Comparison of ENCODE assay signal across 8 mouse cellular contexts in the genomic region with DNA sequence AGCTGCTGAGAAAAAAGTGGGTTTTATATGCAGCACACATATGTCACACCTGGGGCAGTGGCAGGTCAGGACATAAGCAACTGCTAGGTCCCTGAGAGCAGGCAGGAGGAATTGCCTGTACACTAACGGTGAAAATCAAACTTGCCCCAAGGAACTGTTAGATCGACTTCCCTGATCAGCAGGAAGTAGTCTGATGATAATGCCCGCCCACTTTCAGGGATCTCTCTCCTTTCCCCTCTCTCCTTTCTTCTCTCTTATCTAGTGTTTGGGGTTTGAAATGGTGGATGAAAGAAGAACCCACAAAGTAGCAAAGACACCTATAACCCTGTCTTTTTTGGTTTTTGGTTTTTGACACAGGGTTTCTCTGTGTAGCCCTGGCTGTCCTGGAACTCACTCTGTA. TPM values are rescaled to one million over a fixed set of nuclear protein-coding genes. Genes with fewer than 3 reads are reported as not detected.
DNase-seq lines count a peak whose midpoint lies in the region; ATAC-seq and TF ChIP-seq lines count a peak whose summit lies in the region.

No protein-coding gene starts in this region.

- no peak for TF ChIP-seq POLR2A in heart, adult 2 months (IDR thresholded peaks at IDR 0.05; ENCODE audit: insufficient read depth, low read depth, low read length)
- no peak for TF ChIP-seq POLR2A in thymus, adult 2 months (IDR thresholded peaks at IDR 0.05; ENCODE audit: control insufficient read depth, extremely low read depth, insufficient read depth, low read length, poor library complexity)

- no peak for ATAC-seq in heart, embryonic 14.5 days (ENCODE audit: insufficient number of reproducible peaks, insufficient read depth, low FRiP score, low read depth)
- ATAC-seq in intestine, embryonic 16.5 days = no peak
- ATAC-seq in stomach, embryonic 16.5 days (ENCODE audit: insufficient read depth, low FRiP score) = no peak

- H3K9me3 ChIP-seq in heart, embryonic 14.5 days (ENCODE audit: control insufficient read depth, low read length) = no peaks in the 10 kb centered on the region
- no peaks in the 10 kb centered on the region for H3K9me3 ChIP-seq in intestine, embryonic 16.5 days (ENCODE audit: control insufficient read depth, low read length)
- no peaks in the 10 kb centered on the region for H3K9me3 ChIP-seq in stomach, embryonic 16.5 days (replicated peaks; ENCODE audit: control insufficient read depth, low read length)

- H3K27me3 ChIP-seq in heart, embryonic 14.5 days (ENCODE audit: control insufficient read depth, insufficient read depth, low read length) = no peaks in the 10 kb centered on the region
- no peaks in the 10 kb centered on the region for H3K27me3 ChIP-seq in heart, adult 2 months (ENCODE audit: control insufficient read depth, insufficient read depth, low read length)
- no peaks in the 10 kb centered on the region for H3K27me3 ChIP-seq in thymus, adult 2 months (ENCODE audit: control insufficient read depth, insufficient read depth, low read length)
- H3K27me3 ChIP-seq in intestine, embryonic 16.5 days (replicated peaks; ENCODE audit: control insufficient read depth, insufficient read depth, low read length) = no peaks in the 10 kb centered on the region
- H3K27me3 ChIP-seq in stomach, embryonic 16.5 days (ENCODE audit: control insufficient read depth, insufficient read depth, low read length) = no peaks in the 10 kb centered on the region

- no peak overlapping the region for H3K27ac ChIP-seq in heart, embryonic 14.5 days (replicated peaks in 1 of 2; ENCODE audit: control insufficient read depth in 1 of 2, insufficient read depth in 1 of 2, low read depth in 2 of 2, low read length in 2 of 2)
- H3K27ac ChIP-seq in heart, adult 2 months = no peak overlapping the region
- H3K27ac ChIP-seq in thymus, adult 2 months (ENCODE audit: control insufficient read depth, insufficient read depth, low read length) = peak overlapping the region; percentile 72
- H3K27ac ChIP-seq in intestine, embryonic 16.5 days (ENCODE audit: low read length) = peak overlapping the region; percentile 33; the same call in 1 of the 2 replicates
- peak overlapping the region; percentile 60; the same call in 1 of the 2 replicates for H3K27ac ChIP-seq in stomach, embryonic 16.5 days (ENCODE audit: low read length)

- TF ChIP-seq CTCF in heart, adult 2 months (IDR thresholded peaks at IDR 0.05) = no peak
- no peak for TF ChIP-seq CTCF in thymus, adult 2 months (IDR thresholded peaks at IDR 0.05; ENCODE audit: borderline replicate concordance, control insufficient read depth, extremely low read depth, insufficient read depth, low read length, poor library complexity)

- H3K4me1 ChIP-seq in heart, embryonic 14.5 days (ENCODE audit: control insufficient read depth in 2 of 2, insufficient read depth in 2 of 2, low read length in 2 of 2) = peaks cover 3 to 8% of the 10 kb centered on the region in 2 experiments
- H3K4me1 ChIP-seq in heart, adult 2 months (ENCODE audit: control insufficient read depth, insufficient read depth, low read length) = peaks cover 9% of the 10 kb centered on the region
- H3K4me1 ChIP-seq in thymus, adult 2 months (replicated peaks; ENCODE audit: control insufficient read depth, insufficient read depth, low read length) = peaks cover 24% of the 10 kb centered on the region
- peaks cover 21% of the 10 kb centered on the region for H3K4me1 ChIP-seq in intestine, embryonic 16.5 days (ENCODE audit: control insufficient read depth, insufficient read depth, low read length)
- peaks cover 12% of the 10 kb centered on the region for H3K4me1 ChIP-seq in stomach, embryonic 16.5 days (ENCODE audit: control insufficient read depth, insufficient read depth, low read length)

- H3K9ac ChIP-seq in heart, embryonic 14.5 days (ENCODE audit: low read length) = no peak overlapping the region
- no peak overlapping the region for H3K9ac ChIP-seq in heart, adult 2 months (ENCODE audit: low read depth, low read length)
- no peak overlapping the region for H3K9ac ChIP-seq in intestine, embryonic 16.5 days (ENCODE audit: low read depth, low read length)
- H3K9ac ChIP-seq in stomach, embryonic 16.5 days (ENCODE audit: low read length) = no peak overlapping the region

- no peaks in the 10 kb centered on the region for H3K36me3 ChIP-seq in heart, embryonic 14.5 days (ENCODE audit: control insufficient read depth, insufficient read depth, low read length)
- no peaks in the 10 kb centered on the region for H3K36me3 ChIP-seq in heart, adult 2 months (ENCODE audit: control insufficient read depth, insufficient read depth, low read length)
- no peaks in the 10 kb centered on the region for H3K36me3 ChIP-seq in thymus, adult 2 months (ENCODE audit: control insufficient read depth, insufficient read depth, low read length)
- H3K36me3 ChIP-seq in intestine, embryonic 16.5 days (ENCODE audit: control insufficient read depth, insufficient read depth, low read length) = no peaks in the 10 kb centered on the region
- H3K36me3 ChIP-seq in stomach, embryonic 16.5 days (ENCODE audit: control insufficient read depth, insufficient read depth, low read length) = no peaks in the 10 kb centered on the region

- no peak for TF ChIP-seq EP300 in heart, adult 2 months (IDR thresholded peaks at IDR 0.05; ENCODE audit: insufficient read depth, low read depth, low read length)

- H3K79me2 ChIP-seq in heart, adult 2 months (replicated peaks; ENCODE audit: control insufficient read depth, insufficient read depth, low read length) = no peaks in the 10 kb centered on the region

- peak overlapping the region; percentile 63 for H3K4me2 ChIP-seq in heart, embryonic 14.5 days (ENCODE audit: low read length)
- H3K4me2 ChIP-seq in intestine, embryonic 16.5 days (ENCODE audit: low read depth, low read length) = peak overlapping the region; percentile 71
- peak overlapping the region; percentile 60 for H3K4me2 ChIP-seq in stomach, embryonic 16.5 days (ENCODE audit: low read depth, low read length)

- H3K4me3 ChIP-seq in heart, embryonic 14.5 days (ENCODE audit: control insufficient read depth in 1 of 2, insufficient read depth in 1 of 2, low read depth in 1 of 2, low read length in 2 of 2) = no peak overlapping the region
- H3K4me3 ChIP-seq in heart, adult 2 months = no peak overlapping the region
- H3K4me3 ChIP-seq in thymus, adult 2 months (ENCODE audit: control insufficient read depth, insufficient read depth, low read length) = no peak overlapping the region
- H3K4me3 ChIP-seq in intestine, embryonic 16.5 days (ENCODE audit: low read length) = peak overlapping the region; percentile 50
- no peak overlapping the region; the same call in 1 of the 2 replicates for H3K4me3 ChIP-seq in stomach, embryonic 16.5 days (replicated peaks; ENCODE audit: low read length)

- intact Hi-C loops in heart, adult 2 months (cut with DNase I) = no loop called here

- DNase-seq in heart, adult 2 months = no peak
- DNase-seq in thymus, adult 2 months = peak; percentile 10
- no peak for DNase-seq in thymus, postnatal 0 days (ENCODE audit: low spot score)
- DNase-seq in layer of hippocampus, postnatal 25 days (ENCODE audit: extremely low spot score in 1 of 2, low spot score in 1 of 2) = no peak
- no peak for DNase-seq in gastrocnemius, adult 8-10 months (ENCODE audit: low spot score in 2 of 2)

- 36% methylated on average over 3 of the region's 3 CpGs for WGBS in heart, embryonic 14.5 days
- WGBS in heart, adult 2 months = 36% methylated on average over 3 of the region's 3 CpGs
- WGBS in thymus, adult 2 months = 0% methylated on average over 3 of the region's 3 CpGs
- WGBS in intestine, embryonic 16.5 days = 34% methylated on average over 3 of the region's 3 CpGs
- WGBS in stomach, embryonic 16.5 days = 26% methylated on average over 3 of the region's 3 CpGs

RNA-seq across cellular contexts. Expression of a gene that starts 5.1 kb away (rescaled TPM):
- polyA plus RNA-seq in heart, embryonic 14.5 days (2014; fragmentation: Nextera tagmentation; extraction: Ambion mirVana) = 15.4 and 16.6 TPM in 2 replicates
- 100 to 1,000 TPM; 136 to 151 TPM for total RNA-seq in heart, adult 2 months (2021)
- polyA plus RNA-seq in heart, adult 2 months (2012; rRNA removed) = 112 and 163 TPM in 2 replicates
- 97.5 and 104 TPM in 2 replicates for polyA plus RNA-seq in thymus, adult 2 months (2012; rRNA removed)
- polyA plus RNA-seq in thymus, postnatal 0 days (2015; fragmentation: Nextera tagmentation; extraction: Ambion mirVana) = 16.7 and 20.8 TPM in 2 replicates
- 14.7 and 20.8 TPM in 2 replicates for polyA plus RNA-seq in intestine, embryonic 16.5 days (2015; fragmentation: Nextera tagmentation; extraction: Ambion mirVana)
- polyA plus RNA-seq in stomach, embryonic 16.5 days (2015; fragmentation: Nextera tagmentation; extraction: Ambion mirVana) = 21.2 and 23.3 TPM in 2 replicates
- total RNA-seq in layer of hippocampus, postnatal 25 days (2021) = 100 to 1,000 TPM; 173 to 183 TPM
- 100 to 1,000 TPM; 224 to 253 (median 227) TPM for total RNA-seq in gastrocnemius, adult 8-10 months (2022)

RNA-seq across cellular contexts. Expression of a gene that starts 12.4 kb away (rescaled TPM):
- 213 and 228 TPM in 2 replicates for polyA plus RNA-seq in heart, embryonic 14.5 days (2014; fragmentation: Nextera tagmentation; extraction: Ambion mirVana)
- 10 to 100 TPM; 44.5 to 55.2 TPM for total RNA-seq in heart, adult 2 months (2021)
- 43.4 and 52.4 TPM in 2 replicates for polyA plus RNA-seq in heart, adult 2 months (2012; rRNA removed)
- 192 and 207 TPM in 2 replicates for polyA plus RNA-seq in thymus, adult 2 months (2012; rRNA removed)
- polyA plus RNA-seq in thymus, postnatal 0 days (2015; fragmentation: Nextera tagmentation; extraction: Ambion mirVana) = 383 and 386 TPM in 2 replicates
- polyA plus RNA-seq in intestine, embryonic 16.5 days (2015; fragmentation: Nextera tagmentation; extraction: Ambion mirVana) = 218 and 242 TPM in 2 replicates
- polyA plus RNA-seq in stomach, embryonic 16.5 days (2015; fragmentation: Nextera tagmentation; extraction: Ambion mirVana) = 228 and 245 TPM in 2 replicates
- total RNA-seq in layer of hippocampus, postnatal 25 days (2021) = 10 to 100 TPM; 61.5 TPM
- total RNA-seq in gastrocnemius, adult 8-10 months (2022) = 10 to 100 TPM; 52.1 to 64.3 (median 59.5) TPM

RNA-seq across cellular contexts. Expression of a gene that starts 30.7 kb away (rescaled TPM):
- 3.2 and 3.3 TPM in 2 replicates for polyA plus RNA-seq in heart, embryonic 14.5 days (2014; fragmentation: Nextera tagmentation; extraction: Ambion mirVana)
- total RNA-seq in heart, adult 2 months (2021) = 10 to 100 TPM; 14.7 to 19.4 TPM
- polyA plus RNA-seq in heart, adult 2 months (2012; rRNA removed) = 5.3 and 10.1 TPM in 2 replicates
- polyA plus RNA-seq in thymus, adult 2 months (2012; rRNA removed) = 4.4 and 4.7 TPM in 2 replicates
- polyA plus RNA-seq in thymus, postnatal 0 days (2015; fragmentation: Nextera tagmentation; extraction: Ambion mirVana) = 1.1 and 1.6 TPM in 2 replicates
- 2.3 and 2.9 TPM in 2 replicates for polyA plus RNA-seq in intestine, embryonic 16.5 days (2015; fragmentation: Nextera tagmentation; extraction: Ambion mirVana)
- polyA plus RNA-seq in stomach, embryonic 16.5 days (2015; fragmentation: Nextera tagmentation; extraction: Ambion mirVana) = 4.4 and 5.9 TPM in 2 replicates
- total RNA-seq in layer of hippocampus, postnatal 25 days (2021) = 10 to 100 TPM; 16.3 to 16.5 TPM
- 10 to 100 TPM; 21.0 to 30.9 (median 28.8) TPM for total RNA-seq in gastrocnemius, adult 8-10 months (2022)

Comparison
In these comparisons a context has a peak if more than half of its experiments do, and no peak if none do; other contexts are left out.
1. H3K27ac ChIP-seq: peak in thymus, adult 2 months (single experiment), intestine, embryonic 16.5 days (single experiment) and stomach, embryonic 16.5 days (single experiment); none in heart, embryonic 14.5 days (0 of 2) and heart, adult 2 months (single experiment).
2. Peak in every context shown above with its lines, with median percentiles within 50 percentile points of each other: H3K4me2 ChIP-seq.